Mouse (Mus musculus) kidney, postnatal 25 days (tissue): ENCODE measurements at regions not wholly inside any gene's neighbourhood (a gene's known extent, or its start where the extent isn't known, plus 50 kb on each side); places are given as distances from the start of the nearest gene placed in this dataset.

Experiments used
- DNase-seq, 2 experiments: peaks; one replicate each; pipeline ENCODE4 v3.0.0; 2021; ENCODE audit warnings: mixed read lengths in 2 of 2

DNA sequence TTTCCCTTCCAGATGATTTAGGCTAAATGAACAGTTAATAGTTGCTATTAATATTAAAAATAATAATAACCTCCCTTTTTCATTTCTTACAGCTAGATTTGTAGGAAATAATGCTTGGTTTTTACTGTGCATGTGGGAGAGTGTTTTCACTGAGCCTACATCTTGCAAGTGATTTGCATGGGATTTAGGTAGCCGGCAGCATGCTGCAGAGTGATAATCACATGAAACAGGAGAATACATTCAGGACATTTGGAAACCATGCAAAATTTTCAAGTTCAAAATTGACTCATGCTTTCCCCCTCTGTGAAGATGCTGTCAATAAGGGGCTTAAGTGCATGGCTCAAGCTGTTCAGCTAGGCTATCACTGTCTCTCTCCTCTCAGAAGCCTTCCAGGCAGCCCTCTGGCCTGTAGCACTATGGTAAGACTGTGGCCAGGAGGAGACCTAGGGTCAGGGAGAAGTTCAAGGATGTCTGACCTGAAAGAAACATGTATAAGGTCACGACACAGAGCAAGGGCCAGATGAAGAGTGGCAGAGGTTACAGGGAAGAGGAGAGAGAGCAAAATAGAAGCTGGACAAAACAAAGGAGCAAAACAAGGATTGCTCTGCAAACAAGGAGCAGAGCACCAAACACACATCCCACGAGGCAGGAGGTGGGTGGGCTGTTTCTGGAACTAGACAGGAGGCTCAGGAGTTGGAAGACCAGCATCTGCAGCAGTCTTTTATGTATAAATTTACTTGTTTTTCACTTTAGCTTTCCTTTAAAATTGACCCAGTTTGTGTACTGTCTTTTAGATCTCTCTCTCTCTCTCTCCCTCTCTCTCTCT, 177.5 kb downstream of the Tmem161b start:
- DNase-seq = no peak

DNA sequence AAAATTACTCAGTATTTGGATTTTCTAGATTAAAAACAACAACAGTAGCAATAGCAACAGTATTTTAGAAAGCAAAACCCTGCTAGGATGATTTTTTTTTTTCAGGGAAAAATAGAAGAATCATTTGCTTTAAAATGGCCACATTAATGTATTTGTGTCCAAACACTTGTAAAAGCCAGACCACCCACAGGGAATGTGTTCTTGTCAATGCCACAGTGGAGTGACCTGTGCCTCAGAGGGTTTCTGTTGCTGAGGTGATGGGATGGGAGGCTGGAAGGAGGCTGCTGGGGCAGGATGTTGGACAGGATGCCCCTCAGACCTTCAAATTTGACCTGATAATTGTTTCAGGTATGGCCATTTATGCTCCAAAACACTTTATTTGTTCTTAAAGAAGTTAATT, 178.9 kb downstream of the Tmem161b start:
- no peak for DNase-seq

DNA sequence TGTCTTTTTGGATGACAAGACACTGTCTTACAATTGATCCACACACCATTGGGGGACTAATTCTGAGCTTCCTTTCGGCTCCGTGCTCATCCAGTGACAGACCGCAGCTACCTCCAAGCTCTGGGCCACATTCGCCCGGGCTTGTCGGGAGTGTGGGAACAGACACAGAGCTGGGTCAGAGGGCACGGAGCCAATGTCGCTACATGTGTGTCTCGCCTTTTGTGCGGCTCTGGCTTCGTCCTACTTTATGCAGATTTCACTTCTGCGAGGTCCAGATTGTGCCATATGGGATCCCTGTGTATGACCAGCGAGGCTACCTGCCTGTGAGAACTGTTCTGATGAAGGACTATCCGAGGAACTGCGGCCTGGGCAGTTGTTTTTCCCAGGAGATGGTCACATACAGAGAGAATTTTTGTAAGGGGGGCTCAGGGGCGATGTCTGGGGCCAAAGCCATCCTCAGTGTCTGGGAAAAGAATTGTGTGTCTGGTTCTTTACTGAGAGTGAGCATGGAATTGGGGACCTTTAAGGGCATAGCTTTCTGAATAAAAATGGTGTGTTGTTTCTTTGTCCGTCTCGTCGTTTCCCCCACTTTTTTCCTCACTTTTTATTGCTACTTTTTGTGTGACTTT, 182.6 kb downstream of the Tmem161b start:
- DNase-seq = no peak

DNA sequence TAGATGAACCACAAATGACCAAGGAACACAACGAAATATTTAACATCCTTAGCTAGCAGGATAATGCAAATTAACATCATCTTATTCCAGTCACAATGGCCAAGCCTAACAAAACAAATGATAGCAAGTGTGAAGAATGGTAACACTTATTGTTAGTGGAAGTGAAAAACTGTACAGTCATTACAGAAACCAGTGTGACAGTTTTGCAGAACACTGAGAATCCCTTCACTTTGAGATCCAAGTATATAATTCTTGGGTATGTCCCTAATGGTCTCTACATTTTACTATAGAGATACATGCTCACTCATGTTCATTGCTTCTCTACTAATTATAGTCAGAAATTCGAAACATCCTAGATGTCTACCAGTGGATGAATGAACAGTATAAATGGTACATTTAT, 212.3 kb downstream of the Tmem161b start:
- no peak for DNase-seq

DNA sequence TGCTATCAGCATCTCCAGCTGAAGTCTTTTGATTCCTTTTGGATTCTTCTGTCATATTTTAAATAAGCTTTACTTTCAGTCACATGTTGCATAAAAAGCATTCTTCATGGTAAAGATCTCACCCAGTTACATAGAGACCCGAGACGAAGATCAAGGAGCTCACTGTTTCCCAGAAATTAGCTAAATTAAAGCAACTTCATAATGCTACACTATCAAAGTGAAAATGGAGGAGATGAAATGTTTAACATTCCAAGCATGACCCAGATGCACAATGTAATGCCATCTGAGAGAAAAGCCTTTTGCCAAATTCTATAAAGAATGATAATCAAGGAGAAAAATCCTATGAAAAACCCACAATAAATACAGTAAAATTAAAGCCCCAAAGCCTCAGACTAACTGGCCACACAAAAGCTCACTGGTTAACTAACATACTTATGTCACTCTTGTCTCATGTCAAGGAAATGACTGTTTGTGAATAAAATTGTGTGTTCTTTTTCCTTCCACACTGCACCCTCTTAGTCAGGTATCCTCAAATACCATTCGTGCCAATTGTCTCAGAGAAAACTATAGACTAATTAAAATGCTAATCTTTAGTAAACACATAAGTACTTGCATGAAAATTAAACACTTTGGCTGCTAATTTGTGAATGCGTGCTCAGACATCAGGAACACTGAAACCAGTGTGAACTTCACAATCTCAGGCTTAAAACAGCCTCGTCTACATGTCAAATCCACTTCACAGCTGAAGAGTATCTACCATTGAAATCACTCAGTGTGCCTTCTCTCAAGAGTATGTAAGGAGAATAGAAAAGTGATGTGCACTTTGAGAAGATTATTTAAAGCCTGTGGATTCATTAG, 215.7 kb downstream of the Tmem161b start:
- no peak for DNase-seq

DNA sequence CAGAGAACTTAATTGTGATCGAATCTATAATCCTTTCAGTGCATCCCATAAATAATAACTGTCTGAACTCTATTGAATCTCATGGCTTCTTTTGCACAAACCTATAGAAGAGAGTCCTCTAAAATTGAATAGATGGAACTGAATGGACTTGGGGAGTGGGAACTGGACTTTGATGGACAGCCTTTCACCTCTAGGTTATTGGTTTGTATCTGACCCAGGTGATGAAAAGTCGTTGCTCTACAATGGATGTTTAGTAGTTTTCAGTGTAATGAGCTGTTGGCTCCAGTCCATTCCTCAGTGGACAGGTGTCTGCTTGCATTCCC, 216.3 kb downstream of the Tmem161b start:
- no peak for DNase-seq

DNA sequence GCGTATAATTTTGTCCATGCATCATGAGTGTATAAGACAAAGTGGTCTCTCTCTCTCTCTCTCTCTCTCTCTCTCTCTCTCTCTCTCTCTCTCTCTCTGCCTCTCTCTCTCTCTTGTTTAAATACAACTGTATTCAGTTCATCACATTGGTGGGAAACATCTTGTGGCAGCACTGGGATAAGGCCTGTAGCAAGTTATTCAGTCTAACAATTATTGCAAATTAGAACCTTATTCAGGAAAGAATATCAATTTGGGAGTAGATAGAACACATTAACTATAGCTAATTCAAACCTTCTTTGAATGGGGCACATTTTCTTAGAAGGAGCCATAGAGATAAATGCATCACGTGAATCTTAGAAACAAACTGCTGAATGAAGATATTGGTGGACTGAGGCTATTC, 226.4 kb downstream of the Tmem161b start:
- DNase-seq = no peak

DNA sequence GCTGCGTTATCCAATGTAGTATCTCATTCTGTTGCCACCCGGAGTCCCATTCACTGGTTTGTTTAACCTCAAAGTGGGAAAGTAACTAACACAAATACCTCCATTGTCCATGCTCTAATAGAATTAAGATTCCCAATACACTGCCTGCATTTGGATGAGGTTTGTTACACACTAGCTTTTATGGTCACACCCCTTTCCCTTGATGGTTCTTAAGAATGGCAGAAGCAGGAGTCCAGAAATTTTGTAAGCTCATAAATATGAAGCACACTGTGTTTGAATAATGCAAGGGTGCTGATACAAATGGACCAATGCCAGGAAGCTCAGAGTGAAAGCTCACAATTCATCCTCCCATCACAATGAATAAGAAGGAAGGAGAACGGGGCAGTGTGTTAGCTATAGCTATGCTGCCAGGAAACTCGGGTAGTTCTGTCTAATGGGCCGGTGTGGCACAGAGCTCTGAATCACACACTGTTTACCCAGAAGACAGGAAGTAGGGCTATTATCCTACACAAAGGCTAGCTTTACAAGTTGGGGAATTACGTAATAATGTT, 227.0 kb downstream of the Tmem161b start:
- no peak for DNase-seq
